Mouse (Mus musculus): ENCODE results near the gene Rapgef4.

- TF ChIP-seq CTCF (IDR thresholded peaks at IDR 0.05; ENCODE audit: borderline replicate concordance, extremely low read depth, insufficient read depth, insufficient read length) (no peak), POLR2A (IDR thresholded peaks at IDR 0.05; ENCODE audit: borderline replicate concordance, extremely low read depth, insufficient read depth, insufficient read length, poor library complexity, severe bottlenecking) (no peak)
Measured at GRCm38 (mm10) chr2:72252510-72253505, 271.8 kb downstream of the Rapgef4 start.

All from brain, embryonic 14.5 days (tissue).